Mouse (Mus musculus) spleen, adult 2 months (tissue): ENCODE results near the gene Cfap299.

Experiments used
- CTCF ChIP-seq: fragments of 200-500 bp; IDR thresholded peaks from 2 replicates; pipeline ENCODE4 v1.5.1; 2011; ENCODE audit warnings: mild to moderate bottlenecking, inconsistent platforms; ENCODE audit not compliant: insufficient read depth, insufficient read length, insufficient replicate concordance; ENCODE audit errors: extremely low read depth
- POLR2A ChIP-seq: fragments of 200-500 bp; IDR thresholded peaks from 2 replicates; pipeline ENCODE4 v1.6.1; 2011; ENCODE audit warnings: low read depth, low read length, inconsistent platforms

DNA sequence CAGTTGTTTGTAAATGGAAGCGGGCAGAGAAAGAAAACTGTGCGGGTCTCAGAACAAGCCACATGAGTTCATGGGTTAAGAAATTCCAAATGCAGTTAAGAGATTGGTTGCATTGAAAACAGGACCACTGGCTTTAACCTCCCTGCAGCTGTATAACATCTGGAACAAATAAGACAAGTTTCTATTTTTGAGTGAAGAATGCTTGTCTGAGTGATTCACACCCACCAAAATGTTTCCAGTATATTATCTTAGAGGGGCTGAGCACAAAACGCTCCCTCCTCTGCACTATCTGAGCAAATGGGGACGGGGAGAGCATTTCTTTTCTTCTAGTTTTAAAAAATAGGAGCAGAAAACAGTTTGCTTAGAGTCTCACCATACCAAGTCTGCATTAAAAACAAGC is 458.6 kb downstream of the Cfap299 start:
- TF ChIP-seq CTCF (no peak), POLR2A (no peak)
